Mouse (Mus musculus) E14TG2a.4 (cell line): ENCODE results near the gene Stk16.

ENCODE experiments used
- CTCF ChIP-seq: conservative IDR thresholded peaks from 2 replicates; pipeline ENCODE4 v1.5.1; 2014; ENCODE audit warnings: low read length
- NANOG ChIP-seq: IDR thresholded peaks from 2 replicates; pipeline ENCODE4 v1.6.1; 2014; ENCODE audit warnings: borderline replicate concordance, low read length, mixed read lengths

- TF ChIP-seq CTCF = peak; percentile 27; the same call in 1 of the 2 replicates
- no peak for TF ChIP-seq NANOG
These were observed 28.5 kb upstream of the Stk16 start for GRCm38 (mm10) chr1:75182160-75182559.
